Mouse (Mus musculus): ENCODE data around the gene Tab2.

GRCm38 (mm10) chr10:7881971-7882370 lies 74.1 kb downstream of the Tab2 start:
- no peak for TF ChIP-seq CTCF (IDR thresholded peaks at IDR 0.05; ENCODE audit: borderline replicate concordance, insufficient read depth, low read depth, low read length)
- TF ChIP-seq POLR2A (IDR thresholded peaks at IDR 0.05; ENCODE audit: borderline replicate concordance, insufficient read depth, low read length), result no peak
